Mouse (Mus musculus) lung, postnatal 0 days (tissue): Measurements from ENCODE around the gene Fyn.

Source experiments
- CTCF ChIP-seq: IDR thresholded peaks from 2 replicates; pipeline ENCODE4 v1.5.1; 2016; ENCODE audit warnings: antibody characterized with exemption, mild to moderate bottlenecking
- EP300 ChIP-seq: IDR thresholded peaks from 2 replicates; pipeline ENCODE4 v1.6.1; 2016; ENCODE audit warnings: antibody characterized with exemption, mild to moderate bottlenecking, control low read depth

GRCm38 (mm10) chr10:39508801-39509200 is 140.1 kb downstream of the Fyn start:
- TF ChIP-seq CTCF (no peak), EP300 (no peak)
